Mouse (Mus musculus) liver, adult (tissue): ENCODE results near the gene Fam168a.

Experiments
- GATA4 ChIP-seq: IDR thresholded peaks from 2 replicates; pipeline ENCODE4 v1.6.1; 2014; ENCODE audit warnings: mild to moderate bottlenecking, low read length; ENCODE audit not compliant: insufficient replicate concordance

Fam168a gene

DNA sequence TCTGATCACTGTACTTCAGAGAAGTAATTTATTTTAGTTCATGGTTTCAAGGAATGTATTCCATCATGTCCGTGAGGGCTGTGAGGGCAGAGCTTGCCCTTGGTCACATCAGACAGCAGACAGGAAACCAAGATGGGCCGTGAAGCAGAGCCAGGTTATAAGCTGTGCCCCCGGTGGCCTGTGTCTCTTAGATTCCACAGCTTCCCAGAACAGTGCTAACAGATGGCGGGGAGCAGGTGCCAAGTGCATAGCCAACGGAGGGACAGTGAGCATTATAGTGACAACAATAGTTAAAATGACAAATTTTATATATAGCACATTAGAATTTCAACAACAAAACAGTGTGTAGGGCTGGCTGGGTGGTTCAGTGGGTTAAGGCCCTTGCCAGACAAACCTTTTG lies 105.5 kb downstream of the Fam168a start:
- no peak for TF ChIP-seq GATA4

DNA sequence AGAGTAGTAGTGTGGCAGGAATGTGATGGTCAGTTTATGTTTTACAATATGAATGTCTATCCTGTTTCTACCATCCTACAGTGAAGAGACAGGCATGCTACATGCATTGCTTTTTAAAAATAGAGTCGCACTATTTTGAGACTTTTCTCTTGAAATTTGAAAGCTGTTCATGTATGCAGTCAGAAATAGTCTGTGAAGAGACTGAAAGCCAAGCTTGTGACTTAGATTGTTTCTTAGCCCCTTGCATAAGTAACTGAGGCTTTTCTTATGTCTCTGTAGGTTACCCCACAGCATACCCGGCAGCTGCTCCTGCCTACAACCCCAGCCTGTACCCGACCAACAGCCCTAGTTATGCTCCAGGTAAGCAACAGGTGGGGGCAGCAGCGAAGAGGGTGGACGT lies 106.2 kb downstream of the Fam168a start:
- no peak for TF ChIP-seq GATA4

DNA sequence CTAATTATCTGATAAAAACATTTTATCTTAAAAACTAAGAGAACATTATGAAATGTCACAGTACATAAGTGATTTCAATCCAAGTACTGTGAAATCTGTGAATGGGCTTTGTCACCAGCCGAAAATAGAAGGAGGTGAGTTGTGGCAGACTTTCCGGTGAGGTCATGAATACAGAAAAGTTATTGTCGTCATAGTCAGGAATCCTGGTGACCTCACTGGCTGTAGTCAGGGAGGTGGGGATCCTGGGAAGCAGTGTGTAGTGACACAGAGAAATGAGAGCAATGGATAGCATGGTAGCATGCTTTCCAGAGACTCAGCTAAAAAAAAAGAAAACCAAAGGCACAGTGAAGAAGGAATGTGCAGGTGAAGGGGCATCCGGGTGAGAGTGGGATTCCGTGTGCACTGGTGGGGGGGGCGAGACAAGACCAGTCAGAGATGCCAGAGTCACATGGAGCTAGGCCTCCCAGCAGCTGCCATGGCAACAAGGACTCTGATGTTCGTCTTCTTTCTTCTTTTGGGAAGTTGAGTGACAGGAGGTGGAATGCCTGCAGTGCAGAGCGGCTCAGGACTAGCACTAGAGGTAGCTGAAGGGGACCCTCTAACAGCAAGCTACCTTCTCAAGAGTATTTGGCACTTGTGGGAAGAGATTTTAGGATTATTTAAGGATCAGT lies 109.6 kb downstream of the Fam168a start:
- no peak for TF ChIP-seq GATA4

DNA sequence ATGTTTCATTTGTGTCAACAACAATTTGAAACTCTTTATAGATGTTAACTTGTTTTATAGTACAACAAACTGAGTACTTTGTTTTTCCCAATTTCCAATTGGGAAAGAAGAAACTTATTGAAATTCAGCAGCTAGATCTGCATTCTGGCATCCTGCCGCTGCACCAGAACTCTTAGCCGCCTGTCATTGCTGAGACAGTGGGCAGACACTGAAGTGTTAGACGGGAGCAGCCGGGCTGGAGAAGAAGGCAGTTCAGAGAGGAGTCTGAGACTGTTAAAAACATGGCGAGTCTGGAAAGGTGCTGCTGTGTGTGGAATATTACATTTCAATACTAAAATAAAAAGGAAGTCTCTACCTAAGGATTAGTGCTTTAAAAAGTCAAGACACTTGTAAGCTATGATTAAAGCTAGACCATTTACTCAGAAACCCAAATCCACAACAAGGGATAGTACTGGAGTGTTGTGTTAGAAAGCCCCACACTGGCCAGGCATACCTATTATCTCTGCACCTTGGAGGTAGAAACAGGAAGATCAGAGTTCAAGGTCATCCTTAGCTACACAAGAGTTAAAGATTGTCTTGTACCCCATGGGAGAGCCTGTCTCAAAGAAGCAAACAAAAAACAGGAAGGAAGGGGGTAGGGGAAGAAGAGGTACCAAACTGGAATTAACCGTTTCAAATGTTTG lies 110.5 kb downstream of the Fam168a start:
- no peak for TF ChIP-seq GATA4

DNA sequence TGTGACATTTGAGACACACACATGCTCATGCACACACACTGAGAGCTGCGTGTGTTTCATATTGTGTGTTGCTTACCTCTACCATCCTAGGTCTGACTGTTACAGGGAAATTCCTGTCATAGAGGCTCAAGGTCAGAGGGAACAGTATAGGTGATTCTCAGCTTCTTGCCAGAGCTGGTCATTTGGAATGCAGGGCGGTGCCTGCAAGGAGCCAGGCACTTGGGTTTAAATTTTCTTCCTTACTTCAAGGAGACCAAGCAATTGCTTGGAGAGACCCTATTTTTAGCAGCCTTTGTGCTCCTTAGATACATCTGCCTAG lies 111.0 kb downstream of the Fam168a start:
- TF ChIP-seq GATA4 = no peak

DNA sequence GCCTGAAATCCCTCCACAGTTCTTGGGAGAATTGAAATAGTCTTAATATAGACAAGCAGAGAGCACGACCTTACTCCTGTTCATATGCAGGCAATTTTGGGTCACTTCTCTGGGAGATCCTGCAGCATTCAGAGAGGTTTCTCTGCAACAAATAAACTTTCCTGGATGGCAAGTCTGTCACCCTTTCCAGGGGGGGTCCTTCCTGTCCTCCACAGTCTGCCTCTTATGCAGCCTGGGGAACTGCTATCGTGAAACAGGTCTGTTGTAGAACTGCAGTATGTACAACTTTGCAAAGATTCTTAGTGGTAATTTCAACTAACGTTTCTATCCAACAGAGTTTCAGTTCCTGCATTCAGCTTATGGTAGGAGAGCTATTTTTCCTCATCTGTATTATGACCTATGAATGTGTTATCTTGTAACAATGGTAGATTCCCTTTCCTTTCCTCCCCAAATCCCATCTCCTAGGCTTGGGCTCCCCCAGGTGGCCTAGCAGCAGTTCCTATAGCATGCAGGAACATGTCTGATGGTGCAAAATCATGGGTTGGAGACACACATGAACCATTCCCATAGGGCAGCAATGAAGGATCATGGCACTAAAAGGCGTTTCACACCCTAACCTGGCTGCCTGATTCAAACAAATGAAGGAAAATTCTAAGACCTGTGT lies 112.1 kb downstream of the Fam168a start:
- TF ChIP-seq GATA4 = no peak

DNA sequence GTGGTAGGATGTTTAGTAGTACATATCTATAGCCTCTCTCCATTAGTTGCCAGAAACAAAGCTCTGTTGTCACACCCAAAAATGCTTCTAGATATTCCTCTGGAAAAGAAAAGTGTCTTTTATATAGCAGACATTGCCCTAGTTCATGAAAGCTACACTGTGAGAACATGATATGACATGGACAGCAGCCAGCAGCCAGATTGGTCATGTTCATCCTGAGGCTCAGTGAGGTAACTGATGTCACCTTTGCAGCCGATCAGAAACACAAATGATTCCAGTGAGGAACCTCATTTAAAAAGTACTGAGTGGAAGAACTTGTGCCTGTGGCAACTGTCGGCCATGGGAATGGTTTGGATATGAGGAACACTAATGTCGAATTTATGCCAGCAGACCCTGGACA lies 118.2 kb downstream of the Fam168a start:
- no peak for TF ChIP-seq GATA4

DNA sequence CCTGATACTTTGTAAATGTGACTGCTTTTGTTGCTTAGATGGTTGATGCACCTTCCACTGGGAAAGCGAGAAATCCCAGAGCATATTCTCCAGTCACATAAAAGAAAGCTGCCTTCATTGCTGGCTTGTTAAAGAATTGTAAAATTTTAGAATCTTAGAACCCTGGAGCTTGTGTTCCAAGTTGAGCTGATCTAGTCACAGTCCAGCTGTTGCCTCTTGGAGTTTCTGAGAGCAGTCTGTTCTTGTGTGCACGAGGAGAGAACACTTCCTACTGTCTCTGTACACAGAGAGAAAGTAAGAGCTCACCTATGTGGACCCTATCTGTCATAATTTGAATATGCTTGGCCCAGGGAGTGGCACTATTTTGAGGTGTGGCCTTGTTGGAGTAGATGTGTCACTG lies 122.1 kb downstream of the Fam168a start:
- TF ChIP-seq GATA4 = no peak

DNA sequence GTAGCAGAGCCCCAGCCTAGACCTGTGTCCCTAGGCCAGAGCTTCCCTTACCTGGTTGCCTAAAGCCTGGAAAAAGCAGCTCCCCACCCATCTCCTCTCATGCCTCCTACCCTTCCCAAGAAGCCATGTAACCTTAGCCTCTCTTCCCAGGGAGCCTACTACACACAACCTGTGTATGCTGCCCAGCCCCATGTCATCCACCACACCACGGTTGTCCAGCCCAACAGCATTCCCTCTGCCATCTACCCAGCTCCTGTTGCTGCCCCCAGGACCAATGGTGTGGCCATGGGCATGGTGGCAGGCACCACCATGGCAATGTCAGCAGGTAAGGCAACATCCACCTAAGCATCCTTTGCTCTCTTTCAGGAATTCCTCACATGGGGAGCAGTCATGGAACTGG lies 127.4 kb downstream of the Fam168a start:
- no peak for TF ChIP-seq GATA4

DNA sequence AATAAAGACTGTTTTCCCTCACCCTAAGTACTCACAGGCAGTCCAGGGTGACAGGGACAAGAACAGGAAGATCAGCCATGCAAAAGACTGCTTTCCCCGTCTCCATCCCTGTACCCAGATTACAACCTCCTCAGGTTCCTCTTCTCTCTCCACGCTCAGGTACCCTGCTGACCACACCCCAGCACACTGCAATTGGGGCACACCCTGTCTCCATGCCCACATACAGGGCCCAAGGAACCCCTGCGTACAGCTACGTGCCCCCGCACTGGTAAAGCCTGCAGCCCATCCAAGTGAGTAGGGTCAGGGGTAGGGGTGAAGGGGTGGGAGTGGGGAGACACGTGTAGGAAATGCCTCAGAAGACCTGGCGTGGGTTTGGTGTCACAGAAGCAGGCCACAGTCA lies 128.7 kb downstream of the Fam168a start:
- TF ChIP-seq GATA4 = no peak

DNA sequence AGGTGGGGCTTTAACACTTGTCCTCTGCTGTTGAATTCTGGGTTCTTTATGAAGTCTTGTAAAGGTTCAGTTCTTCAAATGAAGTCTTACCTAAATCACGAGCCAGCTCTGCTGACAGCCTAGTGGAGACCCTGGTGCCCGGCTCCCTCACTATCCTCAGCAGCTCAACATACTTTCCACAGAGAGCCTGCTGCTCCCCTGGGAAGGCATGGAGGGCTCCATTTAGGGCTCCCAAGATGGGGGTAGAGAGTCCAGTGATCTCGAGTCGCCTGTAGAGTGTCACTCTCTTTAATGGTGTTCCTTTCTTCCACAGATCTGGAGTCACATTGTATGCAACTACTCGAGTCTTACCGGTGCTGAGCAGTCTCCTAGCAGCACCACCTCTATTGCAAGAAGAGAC lies 129.3 kb downstream of the Fam168a start:
- TF ChIP-seq GATA4 = no peak

DNA sequence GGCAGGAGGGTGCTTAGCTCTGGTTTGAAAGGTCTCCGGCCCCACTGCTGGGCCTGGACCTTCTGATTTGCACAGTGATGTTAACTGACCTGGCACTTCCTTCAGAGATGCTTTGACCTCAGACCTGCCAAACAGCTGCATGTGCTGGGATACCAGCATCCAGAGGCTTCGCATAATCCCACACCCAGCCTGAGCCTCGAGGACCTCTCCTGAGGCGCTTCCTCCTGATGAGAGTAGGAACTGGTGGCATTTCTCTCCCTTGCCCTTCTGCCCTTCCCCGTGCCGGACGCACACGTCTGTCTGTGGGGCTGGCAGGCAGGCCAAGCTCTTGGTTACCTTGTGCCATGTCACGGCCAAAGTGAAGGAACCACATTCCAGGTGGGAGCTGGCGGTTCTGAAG lies 130.2 kb downstream of the Fam168a start:
- no peak for TF ChIP-seq GATA4

DNA sequence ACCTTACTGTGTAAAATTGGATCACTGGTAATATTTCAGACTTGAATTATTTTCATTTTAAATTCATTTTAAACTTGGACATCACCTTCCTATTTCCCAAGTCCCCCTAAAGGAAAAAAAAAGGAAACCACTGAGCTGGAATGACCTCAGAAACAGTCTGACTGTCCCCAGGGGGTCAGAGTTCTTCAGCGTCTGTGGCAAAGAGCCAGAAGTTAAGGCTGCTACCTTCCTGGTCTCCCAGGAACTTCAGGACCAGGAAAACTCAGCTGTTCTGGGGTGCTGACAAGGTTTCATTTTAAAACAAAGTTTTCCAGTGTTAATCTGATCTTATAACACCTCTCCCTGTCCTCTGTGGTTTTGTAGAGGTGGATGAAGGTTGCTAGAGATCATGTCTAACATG lies 131.3 kb downstream of the Fam168a start:
- TF ChIP-seq GATA4 = no peak

DNA sequence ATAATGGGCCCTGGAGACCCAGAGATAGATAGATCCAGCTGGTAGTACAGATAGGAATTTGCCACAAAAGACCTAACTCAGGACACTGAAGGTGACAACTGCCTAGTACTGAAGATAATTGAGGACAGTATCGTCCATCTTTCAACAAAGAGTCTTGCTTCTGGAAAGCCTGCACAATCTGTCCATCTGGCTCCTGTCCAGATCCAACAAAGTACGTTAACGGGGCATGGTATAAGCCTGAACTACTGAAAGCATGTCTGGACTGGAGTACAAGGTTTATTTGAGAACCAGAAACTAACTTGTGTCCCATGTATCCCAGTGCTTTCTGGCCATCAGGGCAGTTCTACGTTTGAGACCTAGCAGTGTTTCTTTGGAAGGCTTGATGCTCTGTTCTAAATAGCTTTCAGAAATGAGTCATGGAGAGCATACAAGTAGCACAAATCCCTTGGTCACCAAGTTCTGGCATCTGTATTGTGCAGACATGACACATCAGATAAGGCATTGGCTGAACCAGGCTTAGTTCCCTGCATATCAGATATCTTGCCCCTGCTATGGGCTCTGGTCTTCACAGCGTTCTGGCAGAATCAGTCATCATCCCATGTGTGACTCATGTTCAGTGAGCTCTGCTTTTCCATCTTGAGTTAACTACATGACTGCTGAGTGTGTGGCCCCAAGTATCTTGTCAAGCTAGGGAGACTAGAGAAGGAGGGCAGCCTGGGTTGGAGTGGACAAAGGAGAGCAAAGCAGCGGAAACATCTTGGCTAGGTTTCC lies 133.4 kb downstream of the Fam168a start:
- no peak for TF ChIP-seq GATA4

DNA sequence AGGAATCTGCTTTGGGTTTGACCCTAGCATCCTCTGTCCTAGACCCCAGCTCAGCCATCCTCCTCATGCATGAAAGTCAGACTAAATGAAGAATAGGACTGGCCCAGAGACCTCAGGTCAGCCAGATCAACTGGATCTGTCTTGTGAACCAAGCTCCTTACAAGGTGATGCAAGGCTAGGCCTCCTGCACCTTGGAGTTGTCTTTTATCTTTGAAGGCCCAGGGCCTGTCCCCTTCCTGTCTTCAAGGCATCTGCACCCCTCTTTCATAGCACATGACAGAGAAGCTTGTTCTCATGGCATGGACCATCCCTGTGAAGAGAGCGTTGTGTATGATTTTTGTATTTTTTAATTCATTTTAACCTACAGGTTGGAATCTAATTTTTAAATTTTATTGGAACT lies 134.5 kb downstream of the Fam168a start:
- no peak for TF ChIP-seq GATA4

DNA sequence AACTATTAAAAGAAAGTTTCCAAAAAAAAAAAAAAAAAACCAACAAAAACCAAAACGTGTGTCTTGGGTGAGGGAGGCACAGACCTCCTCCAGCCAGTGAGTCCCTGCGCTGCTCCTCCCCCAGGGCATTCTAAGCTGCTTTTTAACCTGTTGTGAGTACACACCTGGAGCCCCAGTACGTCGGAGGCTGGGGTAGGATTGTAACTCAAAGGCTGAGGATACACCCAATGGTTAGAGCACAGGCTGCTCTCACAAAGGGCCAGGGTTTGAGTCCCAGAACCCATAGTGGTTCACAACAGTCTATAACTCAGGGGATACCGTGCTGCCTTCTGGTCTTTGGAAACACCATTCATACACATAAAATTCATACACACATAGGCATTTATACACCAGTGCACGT lies 135.2 kb downstream of the Fam168a start:
- TF ChIP-seq GATA4 = no peak
